Mouse (Mus musculus) embryonic facial prominence, embryonic 12.5 days (tissue): Measurements from ENCODE around the gene Daam1. TPM values are rescaled to one million over a fixed set of nuclear protein-coding genes. Genes with fewer than 3 reads are reported as not detected.

Source experiments
- ATAC-seq: fragments of 200-750 bp; cut with Nextera tagmentation; 2 replicates; pipeline ENCODE4 v1.8.0; 2017; ENCODE audit not compliant: insufficient number of reproducible peaks, insufficient read depth, low FRiP score, low TSS enrichment
- H3K27ac ChIP-seq: fragments of 300-500 bp; sonication (generic); 2 replicates; pipeline ENCODE4 v1.5.1; 2016; ENCODE audit warnings: mild to moderate bottlenecking
- H3K27me3 ChIP-seq: fragments of 300-500 bp; sonication (generic); 2 replicates; pipeline ENCODE4 v1.6.1; 2016; ENCODE audit warnings: mild to moderate bottlenecking, moderate library complexity
- H3K36me3 ChIP-seq: fragments of 300-500 bp; sonication (generic); 2 replicates; pipeline ENCODE4 v1.6.1; 2016; ENCODE audit warnings: mild to moderate bottlenecking
- H3K4me1 ChIP-seq: fragments of 300-500 bp; sonication (generic); 2 replicates; pipeline ENCODE4 v1.6.1; 2016
- H3K4me2 ChIP-seq: fragments of 300-500 bp; sonication (generic); replicated peaks from 2 replicates; pipeline ENCODE4 v1.6.1; 2016; ENCODE audit warnings: mild to moderate bottlenecking, moderate library complexity
- H3K4me3 ChIP-seq: fragments of 300-500 bp; sonication (generic); 2 replicates; pipeline ENCODE4 v1.5.1; 2016; ENCODE audit warnings: mild to moderate bottlenecking
- H3K9ac ChIP-seq: fragments of 300-500 bp; sonication (generic); 2 replicates; pipeline ENCODE4 v1.6.1; 2016; ENCODE audit warnings: mild to moderate bottlenecking, moderate library complexity
- H3K9me3 ChIP-seq: fragments of 300-500 bp; sonication (generic); 2 replicates; pipeline ENCODE4 v1.6.1; 2016; ENCODE audit warnings: mild to moderate bottlenecking, moderate library complexity
- WGBS: fragments of 180-500 bp; shearing (Covaris S2); methylation state at CpG from one replicate; pipeline ENCODE4 v1.1.7; 2016; 5-methylcytosine and 5-hydroxymethylcytosine counted together
- polyA plus RNA-seq: library from polyadenylated mRNA; unstranded; fragments of >200 nt; fragmentation: Nextera tagmentation; extraction: Ambion mirVana; gene quantifications from 2 replicates; pipeline ENCODE4 v1.2.1, GENCODE M21; 2016

Daam1 gene
- polyA plus RNA-seq, 1 experiment from 2014 or later: 8.4 TPM

DNA sequence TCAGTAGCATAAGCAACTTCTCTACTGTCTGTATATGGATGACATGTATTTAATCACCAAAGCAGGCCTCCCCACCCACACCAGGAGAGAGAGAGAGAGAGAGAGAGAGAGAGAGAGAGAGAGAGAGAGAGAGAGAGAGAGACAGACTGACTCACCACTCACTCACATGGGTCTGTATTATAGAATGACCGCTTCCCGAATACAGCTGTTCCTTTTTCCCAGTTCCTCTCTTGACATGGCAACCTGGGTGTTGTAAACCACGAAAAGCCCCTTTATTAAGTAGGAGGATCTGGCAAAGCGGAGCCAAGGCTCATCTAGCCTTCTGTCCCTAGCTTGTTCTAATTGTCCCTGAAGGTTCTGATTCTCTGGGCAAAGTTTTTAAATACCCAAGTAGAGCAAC lies 137.7 kb downstream of the Daam1 start:
- peaks cover 15% of the 10 kb centered on the region; the same call in 1 of the 2 replicates for H3K4me1 ChIP-seq
- no peak for ATAC-seq
- H3K9ac ChIP-seq: no peak overlapping the region
- H3K4me3 ChIP-seq: no peak overlapping the region
- H3K9me3 ChIP-seq: no peaks in the 10 kb centered on the region
- H3K36me3 ChIP-seq: 0 out of 2 replicates have a peak, but pooled peaks cover 4% of the 10 kb centered on the region
- no peak overlapping the region for H3K4me2 ChIP-seq
- H3K27me3 ChIP-seq: no peaks in the 10 kb centered on the region
- 72% methylated on average over 4 of the region's 4 CpGs for WGBS
- no peak overlapping the region for H3K27ac ChIP-seq

DNA sequence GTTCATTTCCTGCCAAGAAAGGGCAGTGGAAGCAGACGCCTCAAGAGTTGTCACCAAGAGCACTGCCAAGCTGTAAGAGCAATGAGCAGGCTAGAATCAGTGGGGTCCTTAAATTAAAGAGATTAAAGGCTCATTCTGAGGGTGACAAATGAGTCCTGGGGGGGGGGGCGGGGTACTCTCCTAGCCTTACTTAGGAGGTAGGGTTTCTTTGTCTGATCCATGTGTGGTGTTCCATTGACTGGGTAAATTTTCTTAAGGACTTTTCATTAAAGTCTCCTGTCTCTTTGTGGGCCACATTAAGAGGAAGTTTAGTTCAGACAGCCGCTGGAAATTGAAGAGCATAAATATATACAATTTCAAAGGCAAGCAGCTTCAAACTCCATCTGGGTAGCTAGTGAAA lies 138.1 kb downstream of the Daam1 start:
- H3K4me1 ChIP-seq: peaks cover 15% of the 10 kb centered on the region; the same call in 1 of the 2 replicates
- H3K9ac ChIP-seq: no peak overlapping the region
- H3K4me3 ChIP-seq: no peak overlapping the region
- H3K27ac ChIP-seq: no peak overlapping the region
- 0 out of 2 replicates have a peak, but pooled peaks cover 4% of the 10 kb centered on the region for H3K36me3 ChIP-seq
- H3K27me3 ChIP-seq: no peaks in the 10 kb centered on the region
- ATAC-seq: no peak
- H3K9me3 ChIP-seq: no peaks in the 10 kb centered on the region
- no peak overlapping the region for H3K4me2 ChIP-seq
- WGBS: 47% methylated on average over 3 of the region's 3 CpGs

DNA sequence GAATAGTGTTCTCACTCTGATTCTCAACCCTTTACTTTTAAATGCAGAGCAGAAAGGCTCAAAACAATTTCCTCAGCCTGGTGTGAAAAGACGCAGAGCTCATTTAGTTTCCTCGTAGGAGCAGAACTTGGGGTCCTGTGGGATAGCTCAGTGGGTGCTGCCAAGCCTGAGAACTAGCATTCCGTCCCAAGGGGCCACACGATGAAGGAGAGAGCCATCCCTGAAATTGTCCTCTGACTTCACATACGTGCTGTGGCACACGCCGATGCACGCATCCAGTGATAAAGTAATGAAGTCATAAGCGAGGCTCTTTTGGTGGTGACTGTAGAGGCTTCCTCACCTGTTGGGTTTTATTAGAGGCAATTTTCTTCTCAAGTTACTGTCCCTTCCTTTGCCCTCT lies 138.6 kb downstream of the Daam1 start:
- Histone ChIP-seq H3K27me3 (no peaks in the 10 kb centered on the region), H3K4me3 (no peak overlapping the region), H3K4me2 (no peak overlapping the region), H3K4me1 (peaks cover 15% of the 10 kb centered on the region; the same call in 1 of the 2 replicates), H3K27ac (no peak overlapping the region), H3K9ac (no peak overlapping the region), H3K36me3 (0 out of 2 replicates have a peak, but pooled peaks cover 4% of the 10 kb centered on the region), H3K9me3 (no peaks in the 10 kb centered on the region)
- ATAC-seq: 0 out of 2 replicates have a peak, but pooled peaks have one; percentile 41
- 72% methylated on average over 9 of the region's 9 CpGs for WGBS

DNA sequence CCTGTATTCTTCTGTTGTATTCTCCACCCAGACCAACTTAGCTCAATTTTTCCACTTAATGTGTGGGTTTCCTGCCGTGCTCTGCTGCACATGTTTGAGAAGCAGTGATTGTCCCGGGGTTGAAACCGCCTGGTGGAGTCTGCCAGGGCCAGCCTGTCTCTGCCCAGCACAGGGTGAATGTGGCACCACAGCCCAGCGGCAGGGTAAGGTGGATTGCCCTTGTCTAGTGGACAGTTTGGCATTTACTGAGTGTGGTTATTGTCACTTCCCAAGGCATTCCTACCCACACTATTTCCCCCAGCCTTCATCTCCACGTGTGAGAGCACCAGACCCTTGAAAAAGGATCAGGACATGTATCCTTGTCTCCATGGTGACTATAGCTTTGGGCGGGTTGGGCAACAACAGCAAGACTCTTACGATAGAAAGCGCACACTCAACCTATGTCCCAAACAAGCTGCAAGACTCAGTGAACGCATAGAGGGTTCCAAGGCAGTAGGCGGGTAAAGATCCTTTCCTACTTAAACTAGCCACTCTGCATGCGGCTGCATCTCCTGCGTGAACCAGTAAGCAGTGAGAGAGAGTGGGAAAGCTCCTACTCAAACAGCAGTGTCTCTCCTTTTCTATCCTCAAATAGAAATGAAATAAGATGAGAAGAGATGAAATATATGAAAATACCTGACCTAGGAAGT lies 139.2 kb downstream of the Daam1 start:
- Histone ChIP-seq H3K4me3 (no peak overlapping the region), H3K9me3 (no peaks in the 10 kb centered on the region), H3K27me3 (no peaks in the 10 kb centered on the region), H3K9ac (no peak overlapping the region), H3K4me2 (no peak overlapping the region), H3K4me1 (peaks cover 15% of the 10 kb centered on the region; the same call in 1 of the 2 replicates), H3K27ac (peak overlapping the region; percentile 30; the same call in 1 of the 2 replicates), H3K36me3 (0 out of 2 replicates have a peak, but pooled peaks cover 4% of the 10 kb centered on the region)
- WGBS: 81% methylated on average over 12 of the region's 12 CpGs
- ATAC-seq: no peak

DNA sequence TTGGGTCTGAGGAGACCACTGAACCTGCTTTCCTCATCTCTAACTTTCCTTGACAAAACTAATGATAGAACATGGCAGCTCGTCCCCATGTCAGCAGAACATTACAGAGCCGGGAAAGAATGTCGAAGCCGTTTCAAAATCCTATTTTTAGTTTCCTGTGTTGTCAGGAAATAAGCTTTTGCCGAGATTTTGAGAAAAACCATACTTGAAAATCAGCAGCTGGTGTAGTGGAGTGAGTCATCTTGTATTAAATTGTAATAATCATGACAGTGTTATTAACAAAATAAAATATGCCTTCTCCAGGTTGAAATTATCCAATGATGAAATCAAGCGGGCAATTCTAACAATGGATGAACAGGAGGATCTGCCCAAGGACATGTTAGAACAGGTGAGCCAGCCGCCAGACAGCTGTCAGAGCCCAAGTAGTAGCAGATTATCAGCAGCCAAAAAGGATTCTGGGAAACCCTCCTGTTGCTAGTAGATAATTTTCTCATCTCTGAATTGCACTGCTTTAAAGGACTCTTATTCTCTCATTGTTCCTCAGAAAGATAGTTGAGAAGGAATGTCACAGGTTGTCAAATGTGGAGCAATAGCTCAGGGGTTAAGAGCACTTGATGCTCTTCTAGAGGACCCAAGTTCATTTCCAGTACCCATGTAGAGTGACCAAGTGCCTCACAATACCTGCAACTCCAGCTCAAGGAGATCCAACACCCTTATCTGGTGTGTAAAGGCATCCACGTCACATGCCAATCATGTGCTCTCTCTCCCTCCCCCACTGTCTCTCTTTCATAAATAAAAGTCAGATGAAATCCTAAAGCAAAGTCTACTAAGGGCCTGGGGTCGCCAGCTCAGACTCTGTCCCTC lies 140.1 kb downstream of the Daam1 start:
- Histone ChIP-seq H3K9ac (no peak overlapping the region), H3K27me3 (no peaks in the 10 kb centered on the region)
- 67% methylated on average over 9 of the region's 9 CpGs for WGBS

DNA sequence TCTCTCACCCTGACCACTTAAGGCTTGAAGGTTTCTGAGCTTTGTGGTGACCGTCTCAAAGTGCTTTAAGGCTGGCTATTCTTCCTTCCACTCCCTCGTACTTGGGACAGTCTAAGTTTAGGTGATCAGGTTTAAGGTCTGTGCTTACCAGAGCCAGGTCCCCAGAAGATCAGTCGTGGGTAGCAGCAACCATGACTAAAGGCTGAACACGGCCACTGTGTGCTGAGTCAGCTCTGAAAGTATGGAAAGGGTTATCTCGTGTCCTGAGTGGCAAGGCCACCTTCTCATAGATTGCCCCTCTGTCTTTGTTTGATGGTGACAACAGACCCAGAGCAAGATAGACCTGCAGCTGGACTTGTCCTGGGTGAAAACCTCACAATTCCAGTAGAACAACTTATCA lies 141.2 kb downstream of the Daam1 start:
- Histone ChIP-seq H3K27me3 (no peaks in the 10 kb centered on the region), H3K36me3 (peaks cover 8% of the 10 kb centered on the region; the same call in 1 of the 2 replicates), H3K4me1 (peaks cover 19% of the 10 kb centered on the region; the same call in 1 of the 2 replicates), H3K4me3 (no peak overlapping the region), H3K4me2 (no peak overlapping the region), H3K27ac (no peak overlapping the region), H3K9ac (no peak overlapping the region), H3K9me3 (no peaks in the 10 kb centered on the region)
- no peak for ATAC-seq
- 77% methylated on average over 5 of the region's 5 CpGs for WGBS

More for the DNA sequence above, 140.1 kb downstream of the Daam1 start:
- no peak overlapping the region for H3K27ac ChIP-seq
- ATAC-seq: no peak
- no peaks in the 10 kb centered on the region for H3K9me3 ChIP-seq
- H3K4me1 ChIP-seq: peaks cover 16% of the 10 kb centered on the region; the same call in 1 of the 2 replicates
- no peak overlapping the region for H3K4me3 ChIP-seq
- no peak overlapping the region for H3K4me2 ChIP-seq
- 0 out of 2 replicates have a peak, but pooled peaks cover 4% of the 10 kb centered on the region for H3K36me3 ChIP-seq

GRCm38 (mm10) chr12:71972619-71973266 lies 141.9 kb downstream of the Daam1 start:
- Histone ChIP-seq H3K4me1 (peaks cover 19% of the 10 kb centered on the region; the same call in 1 of the 2 replicates), H3K27ac (no peak overlapping the region), H3K9ac (no peak overlapping the region), H3K27me3 (no peaks in the 10 kb centered on the region), H3K4me2 (no peak overlapping the region), H3K9me3 (no peaks in the 10 kb centered on the region), H3K4me3 (no peak overlapping the region), H3K36me3 (peaks cover 12% of the 10 kb centered on the region; the same call in 1 of the 2 replicates)
- ATAC-seq: no peak
- WGBS: 82% methylated on average over 12 of the region's 12 CpGs

DNA sequence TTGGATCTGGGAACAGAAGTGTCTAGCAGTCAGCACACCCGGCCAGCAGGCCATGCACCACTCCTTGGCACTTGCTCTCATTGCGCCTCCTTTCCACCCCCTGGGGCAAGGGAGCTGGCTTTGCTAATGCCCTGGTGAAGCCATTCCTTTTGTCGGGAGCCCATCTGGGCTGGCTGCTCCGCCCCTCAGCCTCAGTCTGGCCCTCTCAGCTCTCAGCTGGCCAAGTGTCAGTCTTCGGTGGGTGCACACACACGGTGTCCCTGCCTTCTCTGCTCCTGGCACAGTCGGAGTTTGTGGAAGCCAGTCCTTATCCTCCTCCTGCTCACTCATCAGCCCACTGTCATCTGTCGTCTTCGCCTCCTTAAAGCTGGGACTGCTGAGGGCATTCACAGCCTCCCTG lies 142.7 kb downstream of the Daam1 start:
- ATAC-seq: no peak
- whole genome bisulfite sequencing: 71% methylated on average over 9 of the region's 9 CpGs
- peaks cover 14% of the 10 kb centered on the region; the same call in 1 of the 2 replicates for H3K36me3 ChIP-seq

GRCm38 (mm10) chr12:71975626-71976025 lies 144.7 kb downstream of the Daam1 start:
- Histone ChIP-seq H3K36me3 (peaks cover 18% of the 10 kb centered on the region), H3K4me2 (no peak overlapping the region), H3K27ac (no peak overlapping the region), H3K4me1 (peaks cover 4% of the 10 kb centered on the region; the same call in 1 of the 2 replicates), H3K27me3 (no peaks in the 10 kb centered on the region), H3K9me3 (no peaks in the 10 kb centered on the region), H3K4me3 (no peak overlapping the region), H3K9ac (no peak overlapping the region)
- ATAC-seq: no peak
- WGBS: 33% methylated on average over 1 of the region's 1 CpGs

More for the DNA sequence above, 142.7 kb downstream of the Daam1 start:
- Histone ChIP-seq H3K4me1 (peaks cover 18% of the 10 kb centered on the region; the same call in 1 of the 2 replicates), H3K4me2 (no peak overlapping the region), H3K4me3 (no peak overlapping the region), H3K27ac (no peak overlapping the region), H3K27me3 (no peaks in the 10 kb centered on the region), H3K9ac (no peak overlapping the region), H3K9me3 (no peaks in the 10 kb centered on the region)

DNA sequence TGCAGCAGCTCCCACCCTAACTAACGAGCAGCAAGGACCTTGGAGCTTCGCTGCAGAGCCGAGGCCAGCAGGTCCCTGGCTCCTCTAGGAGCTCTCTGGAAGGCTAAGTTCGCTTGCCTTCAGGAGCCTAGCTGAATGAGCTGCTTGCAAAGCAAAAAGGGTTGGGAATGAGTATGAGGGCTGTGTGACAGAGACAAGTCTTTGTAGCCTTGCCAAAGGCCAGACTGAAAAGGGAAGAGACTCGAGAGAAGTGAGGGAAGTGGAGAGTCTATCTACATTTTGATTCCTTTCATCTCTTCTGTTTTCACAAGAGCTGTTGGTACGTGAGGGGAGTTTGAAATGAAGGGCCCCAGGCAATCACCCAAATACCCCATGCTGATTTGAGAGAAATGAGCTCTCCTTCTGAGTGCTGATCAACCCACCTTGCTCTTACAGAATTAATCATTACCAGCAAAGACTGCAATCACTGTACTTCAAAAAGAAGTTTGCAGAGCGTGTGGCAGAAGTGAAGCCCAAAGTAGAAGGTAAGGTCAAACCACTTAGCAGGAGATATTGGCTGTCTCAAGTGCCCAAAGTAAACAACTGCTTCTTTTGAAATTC lies 145.6 kb downstream of the Daam1 start:
- 0 out of 2 replicates have a peak overlapping the region, but pooled peaks have one; percentile 9 for H3K27ac ChIP-seq
- ATAC-seq: no peak
- H3K27me3 ChIP-seq: no peaks in the 10 kb centered on the region
- peaks cover 4% of the 10 kb centered on the region; the same call in 1 of the 2 replicates for H3K4me1 ChIP-seq
- H3K9ac ChIP-seq: no peak overlapping the region
- H3K9me3 ChIP-seq: no peaks in the 10 kb centered on the region
- no peak overlapping the region for H3K4me2 ChIP-seq
- WGBS: 62% methylated on average over 7 of the region's 7 CpGs
- peaks cover 19% of the 10 kb centered on the region for H3K36me3 ChIP-seq
- H3K4me3 ChIP-seq: no peak overlapping the region

- Histone ChIP-seq H3K9ac (no peak overlapping the region), H3K4me2 (no peak overlapping the region), H3K36me3 (peaks cover 20% of the 10 kb centered on the region), H3K4me1 (peaks cover 4% of the 10 kb centered on the region; the same call in 1 of the 2 replicates), H3K4me3 (no peak overlapping the region), H3K27me3 (no peaks in the 10 kb centered on the region), H3K27ac (no peak overlapping the region), H3K9me3 (no peaks in the 10 kb centered on the region)
- ATAC-seq: no peak
- 96% methylated on average over 7 of the region's 7 CpGs for WGBS
Measured at GRCm38 (mm10) chr12:71977364-71977763, 146.5 kb downstream of the Daam1 start.
